Mouse (Mus musculus) limb, embryonic 15.5 days (tissue): Measurements from ENCODE around the gene Ankrd35. TPM values are rescaled to one million over a fixed set of nuclear protein-coding genes. Genes with fewer than 3 reads are reported as not detected.

ENCODE experiments used
- ATAC-seq: fragments of 200-750 bp; cut with Nextera tagmentation; 2 replicates; pipeline ENCODE4 v1.8.0; 2017; ENCODE audit warnings: low read depth, moderate TSS enrichment; ENCODE audit not compliant: insufficient number of reproducible peaks, low FRiP score, low TSS enrichment
- H3K27ac ChIP-seq: fragments of 300-500 bp; sonication (generic); 2 replicates; pipeline ENCODE4 v1.5.1; 2015; ENCODE audit warnings: moderate library complexity, mild to moderate bottlenecking, inconsistent platforms
- H3K27me3 ChIP-seq: fragments of 300-500 bp; sonication (generic); 2 replicates; pipeline ENCODE4 v1.6.1; 2015; ENCODE audit warnings: inconsistent platforms
- H3K36me3 ChIP-seq: fragments of 300-500 bp; sonication (generic); 2 replicates; pipeline ENCODE4 v1.6.1; 2015; ENCODE audit warnings: inconsistent platforms
- H3K4me1 ChIP-seq: fragments of 300-500 bp; sonication (generic); 2 replicates; pipeline ENCODE4 v1.6.1; 2015; ENCODE audit warnings: inconsistent platforms
- H3K4me2 ChIP-seq: fragments of 300-500 bp; sonication (generic); 2 replicates; pipeline ENCODE4 v1.6.1; 2015; ENCODE audit warnings: mild to moderate bottlenecking, inconsistent platforms
- H3K4me3 ChIP-seq: fragments of 300-500 bp; sonication (generic); 2 replicates; pipeline ENCODE4 v1.5.1; 2015; ENCODE audit warnings: mild to moderate bottlenecking, inconsistent platforms
- H3K9ac ChIP-seq: fragments of 300-500 bp; sonication (generic); 2 replicates; pipeline ENCODE4 v1.6.1; 2015; ENCODE audit warnings: inconsistent platforms
- H3K9me3 ChIP-seq: fragments of 300-500 bp; sonication (generic); 2 replicates; pipeline ENCODE4 v1.6.1; 2016; ENCODE audit warnings: inconsistent platforms
- WGBS: fragments of 180-500 bp; shearing (Covaris S2); methylation state at CpG from one replicate; pipeline ENCODE4 v1.1.7; 2015; 5-methylcytosine and 5-hydroxymethylcytosine counted together
- polyA plus RNA-seq: library from polyadenylated mRNA; unstranded; fragments of >200 nt; fragmentation: Nextera tagmentation; extraction: Ambion mirVana; gene quantifications from 2 replicates; pipeline ENCODE4 v1.2.1, GENCODE M21; 2015

Gene Ankrd35
- polyA plus RNA-seq, 1 experiment from 2014 or later: 12.8 TPM

- peaks cover 71% of the 10 kb centered on the region for H3K36me3 ChIP-seq
- H3K9ac ChIP-seq: no peak overlapping the region
- ATAC-seq: no peak
- no peak overlapping the region for H3K4me3 ChIP-seq
- H3K4me2 ChIP-seq: no peak overlapping the region
- H3K4me1 ChIP-seq: no peaks in the 10 kb centered on the region
- 83% methylated on average over 5 of the region's 5 CpGs for WGBS
- no peak overlapping the region for H3K27ac ChIP-seq
- no peaks in the 10 kb centered on the region for H3K27me3 ChIP-seq
- no peaks in the 10 kb centered on the region for H3K9me3 ChIP-seq
These were observed 44.4 kb downstream of the Ankrd35 start for GRCm38 (mm10) chr3:96714286-96714685.

DNA sequence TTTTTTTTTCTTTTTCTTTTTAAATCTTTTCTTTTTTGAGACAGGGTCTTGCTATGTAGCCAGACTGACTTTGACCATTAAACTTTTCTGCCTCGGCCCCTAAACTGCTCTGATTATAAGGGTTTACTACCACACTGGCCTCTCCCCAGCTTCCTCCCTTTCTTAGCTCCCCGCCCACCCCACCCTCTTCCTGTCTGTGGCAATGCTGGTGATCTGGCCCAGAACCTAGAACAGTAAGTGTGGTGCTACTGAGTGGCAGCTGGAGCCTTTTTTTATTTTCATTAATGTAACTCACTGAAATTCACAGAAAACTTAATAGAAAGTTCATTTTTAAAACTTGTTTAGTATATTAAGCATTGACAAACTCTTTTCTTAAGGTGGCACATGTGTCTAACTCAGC is 45.9 kb downstream of the Ankrd35 start:
- no peaks in the 10 kb centered on the region for H3K27me3 ChIP-seq
- 70% methylated on average over 2 of the region's 2 CpGs for WGBS
- no peak for ATAC-seq

DNA sequence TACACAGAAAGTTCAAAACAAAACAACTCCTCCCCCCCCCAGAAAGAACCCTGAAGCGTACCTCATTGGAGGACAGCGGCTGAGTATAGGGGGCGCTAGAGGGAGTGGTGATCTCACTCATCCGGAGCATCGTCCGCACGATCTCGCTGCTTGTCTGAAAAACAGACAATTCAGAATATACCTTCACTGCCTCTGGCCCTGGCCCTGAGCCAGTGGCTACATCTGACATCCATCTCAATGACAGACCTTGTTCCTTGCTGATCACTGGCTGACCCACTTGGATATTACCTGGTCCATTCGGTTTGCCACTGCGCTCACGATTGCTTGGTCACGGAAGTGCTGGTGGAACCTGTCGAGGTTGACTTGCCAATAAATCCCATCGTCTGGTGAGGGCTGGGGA is 49.2 kb downstream of the Ankrd35 start:
- Histone ChIP-seq H3K4me3 (no peak overlapping the region), H3K27me3 (no peaks in the 10 kb centered on the region), H3K4me2 (no peak overlapping the region), H3K27ac (no peak overlapping the region), H3K9ac (no peak overlapping the region), H3K4me1 (no peaks in the 10 kb centered on the region), H3K36me3 (peaks cover 64% of the 10 kb centered on the region), H3K9me3 (no peaks in the 10 kb centered on the region)
- WGBS: 43% methylated on average over 14 of the region's 14 CpGs
- ATAC-seq: no peak

More for the DNA sequence above, 45.9 kb downstream of the Ankrd35 start:
- peaks cover 65% of the 10 kb centered on the region for H3K36me3 ChIP-seq
- no peaks in the 10 kb centered on the region for H3K4me1 ChIP-seq
- H3K27ac ChIP-seq: no peak overlapping the region
- no peak overlapping the region for H3K4me3 ChIP-seq
- no peak overlapping the region for H3K9ac ChIP-seq
- H3K4me2 ChIP-seq: no peak overlapping the region
- H3K9me3 ChIP-seq: no peaks in the 10 kb centered on the region

DNA sequence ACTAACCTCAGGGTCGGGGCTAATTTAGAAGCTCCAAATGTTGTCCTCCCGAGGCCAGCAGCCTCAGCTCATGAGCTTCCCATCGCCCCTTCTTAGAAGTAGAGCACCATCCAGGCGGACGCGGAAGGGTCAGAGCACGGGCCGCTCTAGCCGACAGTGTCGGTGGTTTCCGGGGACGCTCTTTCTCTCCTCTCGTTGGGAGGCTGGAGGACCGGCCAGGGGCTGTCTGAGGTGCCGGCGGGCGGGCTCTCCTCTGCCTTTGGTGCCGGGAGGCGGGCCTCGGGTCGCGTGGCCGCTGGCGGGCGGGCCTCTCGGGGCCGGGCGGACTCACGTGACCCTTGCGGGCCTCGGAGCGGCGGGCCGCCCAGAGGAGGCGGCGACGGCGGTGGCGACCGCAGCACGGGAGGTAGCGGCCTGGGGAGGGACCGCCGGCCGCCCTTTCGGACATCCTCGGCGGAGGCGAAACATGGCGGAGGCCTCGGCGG is 57.5 kb downstream of the Ankrd35 start, which contains the start of the genes Polr3c and Rnf115:
Gene Polr3c, minus strand, starts transcription at position 286 of the 485 bp plus-strand sequence.
Gene Rnf115, plus strand, starts transcription at position 322 of the 485 bp plus-strand sequence.
- H3K27ac ChIP-seq: peak within 1 kb of the TSS; percentile 92
- peak within 1 kb of the TSS; percentile 73 for H3K9ac ChIP-seq
- H3K36me3 ChIP-seq: peaks cover 16% of the 10 kb centered on the region
- H3K4me1 ChIP-seq: peaks cover 14% of the 10 kb centered on the region
- peak; percentile 96 for ATAC-seq
- H3K9me3 ChIP-seq: no peaks in the 10 kb centered on the region
- H3K4me3 ChIP-seq: peak within 1 kb of the TSS; percentile 87
- H3K4me2 ChIP-seq: peak within 1 kb of the TSS; percentile 52
- under 1% methylated on average over 48 of the region's 52 CpGs for WGBS
- no peaks in the 10 kb centered on the region for H3K27me3 ChIP-seq

DNA sequence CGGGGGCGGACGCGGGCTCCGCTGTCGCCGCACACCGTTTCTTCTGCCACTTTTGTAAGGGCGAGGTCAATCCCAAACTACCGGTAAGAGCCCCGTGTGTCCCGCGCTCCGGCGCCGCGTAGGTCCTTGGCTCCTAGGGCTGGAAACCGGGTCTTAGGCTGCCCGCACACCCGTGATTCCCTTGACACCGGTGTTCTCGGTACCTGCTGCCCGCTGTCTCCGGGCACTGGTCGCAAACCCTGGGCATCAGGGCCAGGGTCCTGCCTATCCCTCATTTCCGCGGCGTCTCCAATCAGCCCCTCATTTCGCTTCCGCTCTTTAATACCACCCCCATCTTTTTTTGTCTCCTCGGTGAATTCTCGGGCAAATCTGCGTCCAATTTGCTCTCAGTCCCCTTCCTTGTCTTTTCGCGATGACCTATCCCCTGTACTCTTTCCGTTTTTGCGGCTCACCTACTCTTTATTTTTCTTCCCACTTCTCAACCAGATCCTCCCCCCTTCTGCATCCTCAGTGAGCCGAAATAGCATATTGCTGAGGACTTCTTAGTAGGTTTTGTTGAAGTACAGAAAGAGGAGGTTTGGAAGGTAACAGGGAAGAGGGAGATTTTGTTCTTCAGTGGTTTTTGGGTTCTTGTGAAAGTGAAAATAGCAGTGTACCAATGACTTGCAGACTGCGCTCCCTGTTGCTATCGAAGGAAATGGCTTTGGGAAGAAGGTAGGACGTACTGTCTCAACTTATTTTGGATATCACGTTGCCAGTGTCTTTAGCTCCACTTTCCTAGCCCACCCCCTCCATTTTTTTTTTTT is 58.1 kb downstream of the Ankrd35 start:
- peak overlapping the region; percentile 52 for H3K4me2 ChIP-seq
- H3K4me3 ChIP-seq: peak overlapping the region; percentile 87
- H3K36me3 ChIP-seq: peaks cover 9% of the 10 kb centered on the region
- H3K4me1 ChIP-seq: peaks cover 14% of the 10 kb centered on the region
- H3K27me3 ChIP-seq: no peaks in the 10 kb centered on the region
- H3K9ac ChIP-seq: peak overlapping the region; percentile 73
- 0 out of 2 replicates have a peak, but pooled peaks have one; percentile 26 for ATAC-seq
- WGBS: under 1% methylated on average over 42 of the region's 42 CpGs
- no peaks in the 10 kb centered on the region for H3K9me3 ChIP-seq
- H3K27ac ChIP-seq: peak overlapping the region; percentile 92

DNA sequence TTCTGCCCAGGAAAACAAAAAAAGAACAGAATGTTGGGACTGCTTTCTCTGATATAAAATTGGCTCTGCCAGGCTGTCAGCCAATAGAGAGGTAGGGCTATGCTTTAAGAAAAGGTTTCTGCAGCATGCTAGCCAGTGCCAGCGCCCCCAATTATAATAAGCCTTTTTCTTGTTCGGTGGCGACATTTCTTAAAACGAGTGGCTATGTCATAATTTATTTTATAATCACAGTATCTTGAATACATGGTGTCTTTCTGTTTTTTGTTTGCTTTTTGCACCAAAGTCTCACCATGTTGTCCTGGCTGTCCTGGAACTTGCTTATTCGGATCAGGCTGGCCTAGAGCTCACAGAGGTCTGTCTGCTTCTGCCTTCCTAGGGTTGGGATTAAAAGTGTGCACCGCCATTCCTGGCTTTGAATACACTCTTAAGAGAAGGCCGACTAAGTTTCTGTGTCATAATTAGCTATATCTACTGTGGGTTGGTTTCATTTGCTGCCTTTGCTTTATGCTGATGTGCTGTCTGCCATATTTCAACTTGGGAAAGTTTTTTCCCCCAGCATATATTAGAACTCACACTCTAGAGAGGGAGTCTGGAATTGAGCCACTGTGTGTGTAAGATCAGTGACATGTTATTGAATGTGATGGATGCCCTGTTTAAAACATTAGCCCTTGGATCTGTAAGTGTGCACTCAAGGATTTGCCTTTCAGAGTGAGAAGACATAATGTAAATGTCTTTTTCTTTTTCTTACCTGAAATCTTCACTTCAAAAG is 58.9 kb downstream of the Ankrd35 start:
- H3K4me2 ChIP-seq: peak overlapping the region; percentile 52
- peak overlapping the region; percentile 92 for H3K27ac ChIP-seq
- no peak for ATAC-seq
- H3K36me3 ChIP-seq: peaks cover 1% of the 10 kb centered on the region
- peaks cover 14% of the 10 kb centered on the region for H3K4me1 ChIP-seq
- no peaks in the 10 kb centered on the region for H3K9me3 ChIP-seq
- WGBS: 43% methylated on average over 7 of the region's 7 CpGs
- no peaks in the 10 kb centered on the region for H3K27me3 ChIP-seq
- peak overlapping the region; percentile 87 for H3K4me3 ChIP-seq
- 0 out of 2 replicates have a peak overlapping the region, but pooled peaks have one; percentile 73 for H3K9ac ChIP-seq

GRCm38 (mm10) chr3:96729403-96729784 is 59.5 kb downstream of the Ankrd35 start:
- no peak overlapping the region for H3K27ac ChIP-seq
- no peak overlapping the region for H3K4me3 ChIP-seq
- 43% methylated on average over 3 of the region's 3 CpGs for WGBS
- H3K27me3 ChIP-seq: no peaks in the 10 kb centered on the region
- no peaks in the 10 kb centered on the region for H3K9me3 ChIP-seq
- H3K36me3 ChIP-seq: no peaks in the 10 kb centered on the region
- H3K4me1 ChIP-seq: peaks cover 14% of the 10 kb centered on the region
- no peak for ATAC-seq
- no peak overlapping the region for H3K9ac ChIP-seq
- no peak overlapping the region for H3K4me2 ChIP-seq

DNA sequence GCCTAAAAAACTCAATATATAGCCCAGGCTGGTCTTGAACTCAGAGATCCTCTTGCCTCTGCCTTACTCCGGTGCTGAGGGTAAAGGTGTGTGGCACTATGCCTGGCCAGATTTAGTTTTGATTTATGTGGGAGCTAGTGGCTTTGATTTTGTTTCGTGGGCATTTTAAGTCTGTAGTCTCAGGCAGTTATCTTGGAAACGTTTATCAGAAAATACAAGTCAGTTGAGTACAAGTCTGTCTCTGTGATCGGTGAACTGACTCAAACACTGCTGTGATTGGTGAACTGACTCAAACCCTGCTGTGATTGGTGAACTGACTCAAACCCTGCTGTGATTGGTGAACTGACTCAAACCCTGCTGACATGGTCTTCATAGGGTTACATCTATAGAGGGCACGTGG is 60.9 kb downstream of the Ankrd35 start:
- 82% methylated on average over 5 of the region's 5 CpGs for WGBS
- H3K9ac ChIP-seq: no peak overlapping the region
- peaks cover 14% of the 10 kb centered on the region for H3K4me1 ChIP-seq
- H3K4me2 ChIP-seq: no peak overlapping the region
- no peaks in the 10 kb centered on the region for H3K27me3 ChIP-seq
- H3K27ac ChIP-seq: no peak overlapping the region
- H3K9me3 ChIP-seq: no peaks in the 10 kb centered on the region
- H3K4me3 ChIP-seq: no peak overlapping the region
- ATAC-seq: no peak
- H3K36me3 ChIP-seq: no peaks in the 10 kb centered on the region

- Histone ChIP-seq H3K36me3 (no peaks in the 10 kb centered on the region), H3K9ac (no peak overlapping the region), H3K4me3 (no peak overlapping the region), H3K27me3 (no peaks in the 10 kb centered on the region), H3K4me2 (no peak overlapping the region), H3K9me3 (no peaks in the 10 kb centered on the region), H3K4me1 (peaks cover 5% of the 10 kb centered on the region), H3K27ac (no peak overlapping the region)
- WGBS: 94% methylated on average over 1 of the region's 1 CpGs
- ATAC-seq: no peak
These were observed 64.1 kb downstream of the Ankrd35 start for GRCm38 (mm10) chr3:96733984-96734383.

GRCm38 (mm10) chr3:96735200-96735599 is 65.3 kb downstream of the Ankrd35 start:
- no peaks in the 10 kb centered on the region for H3K27me3 ChIP-seq
- ATAC-seq: no peak
- H3K9me3 ChIP-seq: no peaks in the 10 kb centered on the region
- no peaks in the 10 kb centered on the region for H3K36me3 ChIP-seq
- WGBS: 90% methylated on average over 2 of the region's 2 CpGs
- no peak overlapping the region for H3K27ac ChIP-seq
- no peak overlapping the region for H3K4me3 ChIP-seq
- peaks cover 3% of the 10 kb centered on the region; the same call in 1 of the 2 replicates for H3K4me1 ChIP-seq
- H3K9ac ChIP-seq: no peak overlapping the region
- H3K4me2 ChIP-seq: no peak overlapping the region

DNA sequence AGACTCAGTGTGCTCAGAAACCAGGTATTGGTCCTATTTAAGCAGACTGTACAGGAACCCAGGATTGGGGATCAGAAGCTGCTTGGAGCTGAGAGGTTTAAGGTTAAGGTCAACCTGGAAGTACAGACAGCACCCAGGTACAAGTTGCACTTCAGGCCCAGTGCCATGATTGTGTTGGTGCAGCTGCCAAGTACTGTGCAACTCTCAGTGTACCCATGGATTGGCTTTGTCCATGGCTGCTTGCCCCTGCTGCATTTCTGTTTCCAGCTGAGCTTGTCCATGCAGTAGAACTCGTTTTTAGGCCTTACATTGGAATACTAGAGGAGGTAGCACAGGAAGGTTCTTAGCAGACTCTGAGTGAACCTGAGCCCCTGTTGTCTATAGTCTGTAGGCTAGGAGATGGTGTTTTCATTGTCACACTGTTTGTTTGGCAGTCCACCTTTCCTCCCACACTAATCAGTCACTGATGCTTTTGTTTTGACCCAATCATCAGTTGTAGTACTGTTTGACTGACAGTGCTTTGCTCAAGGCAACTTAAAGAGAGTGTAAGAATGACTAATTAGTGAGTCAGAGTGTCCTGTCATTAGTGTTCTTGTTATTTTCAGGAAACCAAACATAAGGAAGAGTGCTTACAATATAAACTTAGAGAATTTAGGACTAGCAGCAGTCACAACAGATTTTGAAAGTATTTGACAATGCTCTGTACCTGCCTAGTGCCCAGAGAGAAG is 67.2 kb downstream of the Ankrd35 start:
- Histone ChIP-seq H3K4me3 (no peak overlapping the region), H3K27ac (no peak overlapping the region), H3K9ac (no peak overlapping the region), H3K4me1 (peaks cover 3% of the 10 kb centered on the region; the same call in 1 of the 2 replicates), H3K9me3 (no peaks in the 10 kb centered on the region), H3K27me3 (no peaks in the 10 kb centered on the region), H3K36me3 (no peaks in the 10 kb centered on the region), H3K4me2 (no peak overlapping the region)
- ATAC-seq: no peak
- 47% methylated on average over 1 of the region's 1 CpGs for WGBS
